Mouse (Mus musculus): Measurements from ENCODE around the gene Gucd1. TPM values are rescaled to one million over a fixed set of nuclear protein-coding genes. Genes with fewer than 3 reads are reported as not detected.
"Not testable (repeated sequence)": the region's sequence is repeated elsewhere in the genome, so short reads cannot be mapped to it uniquely, and the experiment has no call there.

Gucd1 gene
- total RNA-seq, 1 experiment from 2014 or later: 87.2 TPM

- no peak for ATAC-seq (ENCODE audit: extremely low read depth, insufficient number of reproducible peaks, low FRiP score, poor library complexity, severe bottlenecking)
Measured at GRCm38 (mm10) chr10:75350564-75350963, 167.2 kb downstream of the Gucd1 start.

- no peak for ATAC-seq (ENCODE audit: extremely low read depth, insufficient number of reproducible peaks, low FRiP score, poor library complexity, severe bottlenecking)
Measured at GRCm38 (mm10) chr10:75345265-75345664, 172.5 kb downstream of the Gucd1 start.

- ATAC-seq (ENCODE audit: extremely low read depth, insufficient number of reproducible peaks, low FRiP score, poor library complexity, severe bottlenecking): not testable (repeated sequence)
Measured at GRCm38 (mm10) chr10:75344563-75344962, 173.2 kb downstream of the Gucd1 start.

- ATAC-seq (ENCODE audit: extremely low read depth, insufficient number of reproducible peaks, low FRiP score, poor library complexity, severe bottlenecking): no peak
Measured at GRCm38 (mm10) chr10:75341936-75342335, 175.8 kb downstream of the Gucd1 start.

- no peak for ATAC-seq (ENCODE audit: extremely low read depth, insufficient number of reproducible peaks, low FRiP score, poor library complexity, severe bottlenecking)
Measured at GRCm38 (mm10) chr10:75339377-75339776, 178.4 kb downstream of the Gucd1 start.

- ATAC-seq (ENCODE audit: extremely low read depth, insufficient number of reproducible peaks, low FRiP score, poor library complexity, severe bottlenecking): no peak
Measured at GRCm38 (mm10) chr10:75338852-75339251, 178.9 kb downstream of the Gucd1 start.

GRCm38 (mm10) chr10:75337231-75337630 is 180.5 kb downstream of the Gucd1 start:
- no peak for ATAC-seq (ENCODE audit: extremely low read depth, insufficient number of reproducible peaks, low FRiP score, poor library complexity, severe bottlenecking)

- no peak for ATAC-seq (ENCODE audit: extremely low read depth, insufficient number of reproducible peaks, low FRiP score, poor library complexity, severe bottlenecking)
Measured at GRCm38 (mm10) chr10:75335075-75335474, 182.7 kb downstream of the Gucd1 start.

- ATAC-seq (ENCODE audit: extremely low read depth, insufficient number of reproducible peaks, low FRiP score, poor library complexity, severe bottlenecking): no peak
Measured at GRCm38 (mm10) chr10:75334175-75334574, 183.6 kb downstream of the Gucd1 start.

- no peak for ATAC-seq (ENCODE audit: extremely low read depth, insufficient number of reproducible peaks, low FRiP score, poor library complexity, severe bottlenecking)
Measured at GRCm38 (mm10) chr10:75333176-75333776, 184.5 kb downstream of the Gucd1 start.

- ATAC-seq (ENCODE audit: extremely low read depth, insufficient number of reproducible peaks, low FRiP score, poor library complexity, severe bottlenecking): no peak
Measured at GRCm38 (mm10) chr10:75332268-75332667, 185.5 kb downstream of the Gucd1 start.

GRCm38 (mm10) chr10:75328201-75328704 is 189.5 kb downstream of the Gucd1 start:
- no peak for ATAC-seq (ENCODE audit: extremely low read depth, insufficient number of reproducible peaks, low FRiP score, poor library complexity, severe bottlenecking)

GRCm38 (mm10) chr10:75327081-75327480 is 190.7 kb downstream of the Gucd1 start:
- ATAC-seq (ENCODE audit: extremely low read depth, insufficient number of reproducible peaks, low FRiP score, poor library complexity, severe bottlenecking): no peak

- ATAC-seq (ENCODE audit: extremely low read depth, insufficient number of reproducible peaks, low FRiP score, poor library complexity, severe bottlenecking): peak; percentile 86
Measured at GRCm38 (mm10) chr10:75326553-75326952, 191.2 kb downstream of the Gucd1 start.

GRCm38 (mm10) chr10:75325821-75326220 is 192.0 kb downstream of the Gucd1 start:
- no peak for ATAC-seq (ENCODE audit: extremely low read depth, insufficient number of reproducible peaks, low FRiP score, poor library complexity, severe bottlenecking)

- ATAC-seq (ENCODE audit: extremely low read depth, insufficient number of reproducible peaks, low FRiP score, poor library complexity, severe bottlenecking): no peak
Measured at GRCm38 (mm10) chr10:75324391-75324790, 193.4 kb downstream of the Gucd1 start.

- ATAC-seq (ENCODE audit: extremely low read depth, insufficient number of reproducible peaks, low FRiP score, poor library complexity, severe bottlenecking): no peak
Measured at GRCm38 (mm10) chr10:75323986-75324385, 193.8 kb downstream of the Gucd1 start.

- no peak for ATAC-seq (ENCODE audit: extremely low read depth, insufficient number of reproducible peaks, low FRiP score, poor library complexity, severe bottlenecking)
Measured at GRCm38 (mm10) chr10:75322966-75323365, 194.8 kb downstream of the Gucd1 start.

- ATAC-seq (ENCODE audit: extremely low read depth, insufficient number of reproducible peaks, low FRiP score, poor library complexity, severe bottlenecking): peak; percentile 49
Measured at GRCm38 (mm10) chr10:75320321-75320720, 197.5 kb downstream of the Gucd1 start.

- ATAC-seq (ENCODE audit: extremely low read depth, insufficient number of reproducible peaks, low FRiP score, poor library complexity, severe bottlenecking): no peak
Measured at GRCm38 (mm10) chr10:75318206-75318605, 199.6 kb downstream of the Gucd1 start.

Measured in neutrophil, adult 5-6 weeks (primary cell).